Mouse (Mus musculus) layer of hippocampus, adult 18-20 months (tissue): ENCODE data around the gene Sh3glb2. TPM values are rescaled to one million over a fixed set of nuclear protein-coding genes. Genes with fewer than 3 reads are reported as not detected.
A peak's percentile ranks its signal among the peaks of the same experiment; 100 is the strongest.

Source experiments
- DNase-seq, 2 experiments: peaks; one replicate each; pipeline ENCODE4 v3.0.0; 2022; ENCODE audit warnings: low spot score in 2 of 2
- microRNA-seq, 2 experiments: library from miRNA; unstranded; fragments of <30 nt; microRNA quantifications; one replicate each; pipeline ENCODE4 v1.2.0; 2021
- total RNA-seq, 2 experiments: library from RNA; stranded (reverse); gene quantifications; 2 replicates each; pipeline ENCODE4 v1.2.3; 2021

Gene Sh3glb2
- total RNA-seq, 2 experiments from 2014 or later = 274 to 286 TPM

GRCm38 (mm10) chr2:30342061-30342460 lies 17.1 kb downstream of the Sh3glb2 start:
- DNase-seq = no peak

DNA sequence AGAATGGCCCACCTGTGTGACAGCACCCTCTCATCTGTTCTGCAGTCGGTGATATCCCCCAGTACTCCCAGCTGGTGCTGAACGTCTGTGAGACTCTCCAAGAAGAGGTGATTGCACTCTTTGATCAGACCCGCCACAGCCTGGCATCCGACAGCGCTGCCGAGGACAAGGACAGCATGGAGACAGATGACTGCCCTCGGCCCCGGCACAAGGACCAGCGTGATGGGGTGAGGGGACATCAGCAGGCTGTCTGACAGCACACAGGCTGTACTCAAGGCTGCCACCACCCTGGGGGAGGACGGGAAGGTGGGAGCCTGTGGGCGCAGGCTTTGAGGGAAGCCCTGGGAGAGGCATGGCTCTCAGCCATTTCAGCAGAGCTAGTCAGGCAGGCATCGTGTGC lies 22.0 kb downstream of the Sh3glb2 start:
- DNase-seq = no peak

DNA sequence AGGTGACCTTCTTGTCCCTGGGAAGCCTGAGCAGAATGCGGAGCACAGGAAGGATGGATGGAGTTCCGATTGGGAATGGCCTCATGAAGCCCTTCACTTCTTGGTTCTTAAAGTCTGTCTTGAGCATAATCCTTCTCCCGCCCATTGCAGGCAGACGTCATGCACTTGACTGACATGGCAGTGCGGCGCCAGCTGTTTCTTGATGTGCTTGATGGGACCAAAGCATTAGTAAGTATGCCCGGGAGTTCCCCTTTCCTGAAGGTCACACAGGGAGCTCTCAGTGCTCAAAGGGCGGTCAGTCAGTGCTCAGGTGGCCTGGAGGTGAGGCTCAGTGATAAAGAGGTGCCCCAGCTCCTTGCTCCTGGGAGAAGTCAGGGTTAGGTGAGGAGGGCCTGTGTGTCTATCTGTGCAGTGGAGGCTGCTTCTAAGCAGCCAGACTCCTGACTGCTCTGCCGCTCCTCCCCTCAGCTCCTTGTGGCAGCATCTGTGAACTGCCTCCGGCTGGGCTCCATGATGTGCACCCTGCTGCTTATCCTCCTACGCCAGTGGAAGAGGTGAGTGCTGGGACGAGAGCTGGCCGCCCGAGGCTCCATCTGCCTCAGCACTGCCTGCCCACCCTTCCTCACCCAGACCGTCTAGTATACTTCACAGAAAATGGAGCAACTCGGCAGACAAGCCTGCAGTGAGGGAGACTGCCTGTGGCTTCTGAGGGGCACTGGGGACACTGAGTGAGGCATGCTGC lies 22.8 kb downstream of the Sh3glb2 start:
- DNase-seq = no peak

GRCm38 (mm10) chr2:30335324-30335723 lies 23.8 kb downstream of the Sh3glb2 start:
- DNase-seq = no peak

DNA sequence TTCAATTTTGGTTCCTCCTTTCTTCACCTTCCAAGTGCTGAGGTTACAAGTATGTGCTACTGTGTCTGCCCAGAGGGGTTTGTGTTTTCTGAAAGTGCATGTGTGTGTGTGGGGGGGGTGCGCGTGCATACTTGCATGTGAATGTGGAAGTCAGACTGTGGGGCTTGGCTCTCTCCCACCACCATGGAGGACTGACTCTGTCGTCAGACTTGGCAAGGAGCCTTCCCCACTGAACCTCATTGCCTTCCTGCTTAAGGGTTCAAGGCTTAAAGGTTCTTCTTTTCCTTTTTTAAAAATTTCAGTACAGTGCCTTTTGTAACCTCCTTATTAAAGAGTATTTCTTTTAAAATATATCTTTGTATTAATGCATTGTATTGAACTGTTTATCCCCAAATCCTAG lies 30.3 kb downstream of the Sh3glb2 start:
- no peak for DNase-seq

- DNase-seq = no peak
These were observed 31.9 kb downstream of the Sh3glb2 start for GRCm38 (mm10) chr2:30327276-30327675.

DNA sequence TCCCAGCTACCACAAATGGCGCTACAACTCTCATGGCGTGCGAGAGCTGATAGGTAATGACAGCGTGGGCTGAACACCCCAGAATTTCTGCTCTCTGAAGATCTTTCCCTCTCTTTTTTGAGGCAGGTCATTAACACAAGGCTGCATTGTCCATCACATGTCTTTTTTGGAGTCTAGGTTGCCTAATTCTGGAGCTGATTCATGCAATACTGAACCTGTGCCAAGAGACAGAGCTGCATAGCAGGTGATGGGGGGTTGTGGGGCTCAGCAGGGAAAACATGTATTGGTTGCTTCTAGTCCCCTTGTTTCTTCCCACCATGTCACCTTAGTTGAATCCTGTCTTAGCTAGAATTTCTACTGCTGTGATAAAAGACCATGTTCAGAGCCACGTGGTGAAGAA lies 33.8 kb downstream of the Sh3glb2 start:
- no peak for DNase-seq

GRCm38 (mm10) chr2:30323111-30323510 lies 36.0 kb downstream of the Sh3glb2 start:
- no peak for DNase-seq

GRCm38 (mm10) chr2:30319260-30319659 lies 39.9 kb downstream of the Sh3glb2 start:
- no peak for DNase-seq

DNA sequence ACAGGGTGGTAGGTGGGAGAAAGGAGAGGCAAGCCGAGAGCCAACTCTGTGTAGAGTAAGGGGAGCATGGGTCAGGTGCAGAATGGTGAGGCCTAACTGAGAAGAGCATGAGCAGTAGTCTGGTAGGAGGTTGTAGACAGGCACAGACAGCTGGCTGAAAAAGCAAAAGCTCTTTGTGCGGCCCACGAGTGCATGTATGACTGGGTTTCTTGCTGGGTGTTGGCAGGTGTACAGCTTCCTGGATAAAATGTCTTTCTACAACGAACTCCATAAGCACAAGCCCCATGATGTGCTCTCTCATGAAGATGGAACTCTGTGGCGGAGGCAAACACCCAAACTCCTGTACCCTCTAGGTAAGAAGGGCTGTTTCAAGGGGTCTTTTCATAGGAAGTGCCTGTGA lies 42.2 kb downstream of the Sh3glb2 start:
- peak; percentile 46 to 65 for DNase-seq

DNA sequence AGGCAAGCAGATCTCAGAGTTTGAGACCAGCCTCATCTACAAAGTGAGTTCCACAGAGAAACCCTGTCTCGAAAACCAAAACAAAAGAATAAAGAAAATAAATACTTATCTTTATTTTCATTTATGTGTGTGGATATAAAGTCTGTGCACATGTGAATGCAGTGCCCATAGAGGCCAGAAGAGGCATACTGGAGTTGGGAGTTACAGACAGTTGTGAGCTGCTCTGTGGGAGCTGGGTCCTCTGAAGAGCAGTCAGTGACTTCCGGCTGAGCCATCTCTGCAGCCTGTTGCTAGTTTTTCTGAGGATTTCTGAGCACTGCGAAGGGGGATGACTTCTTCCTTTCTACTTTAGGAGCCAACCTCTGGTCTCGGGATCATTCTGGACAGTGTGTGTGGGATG lies 43.0 kb downstream of the Sh3glb2 start:
- DNase-seq = no peak

DNA sequence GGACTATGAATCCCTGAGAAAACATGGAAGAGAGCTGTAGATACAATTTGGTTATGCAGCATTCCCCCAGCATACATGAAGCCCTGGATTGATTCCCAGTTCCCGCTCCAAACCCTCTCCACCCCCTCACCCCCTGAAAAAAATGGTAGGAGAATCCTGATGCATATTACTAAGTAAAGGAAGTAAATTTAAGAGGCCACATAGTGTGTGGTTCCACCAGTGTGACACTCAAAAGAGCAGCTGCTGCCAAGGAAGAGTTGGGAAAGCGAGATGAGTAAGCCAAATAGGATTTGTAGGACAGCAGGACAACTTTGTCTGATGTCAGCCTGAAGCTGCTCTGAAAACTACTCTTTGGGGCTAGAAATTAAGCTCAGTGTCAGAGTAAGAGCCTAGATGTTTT lies 47.7 kb downstream of the Sh3glb2 start:
- DNase-seq = no peak

GRCm38 (mm10) chr2:30309351-30309750 lies 49.8 kb downstream of the Sh3glb2 start:
- DNase-seq = no peak

DNA sequence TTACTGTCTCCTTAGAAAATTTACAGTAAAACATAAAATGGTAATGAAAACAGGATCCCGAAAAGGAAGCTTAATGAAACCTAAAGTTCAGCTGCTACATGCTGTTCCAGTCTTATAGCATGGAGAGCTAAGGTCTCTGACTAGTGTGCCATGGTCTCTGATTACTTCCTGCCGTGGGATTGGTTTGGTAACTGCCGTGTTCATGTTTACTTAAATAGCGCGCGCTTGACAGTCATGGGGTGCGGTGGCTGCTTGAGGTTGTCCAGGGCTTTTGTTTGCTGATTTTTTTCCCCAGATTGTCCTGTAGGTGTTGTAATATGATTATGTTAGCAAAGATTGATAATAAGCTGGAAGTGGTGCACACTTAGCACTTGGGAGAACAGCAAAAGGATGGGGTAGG lies 53.0 kb downstream of the Sh3glb2 start:
- no peak for DNase-seq

DNA sequence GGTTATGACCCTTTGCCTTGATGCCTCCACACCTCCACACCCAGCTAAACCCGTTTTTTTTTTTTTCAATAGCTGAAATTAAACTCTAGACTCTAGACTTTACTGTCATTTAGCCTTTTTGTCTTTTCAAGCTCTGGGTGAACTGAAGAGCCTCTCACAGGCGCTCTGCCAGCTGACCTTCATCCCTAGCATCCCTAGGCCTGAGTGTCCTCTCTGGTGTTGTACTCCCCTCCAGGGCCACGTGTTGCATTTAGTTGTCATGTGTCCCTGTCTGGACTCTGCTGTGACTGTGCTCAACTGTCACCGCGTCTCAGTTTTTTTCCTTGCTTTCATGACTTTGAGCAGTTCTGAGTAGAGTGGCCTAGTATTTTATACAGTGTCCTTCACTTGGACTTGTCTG lies 59.2 kb downstream of the Sh3glb2 start:
- no peak for DNase-seq

DNA sequence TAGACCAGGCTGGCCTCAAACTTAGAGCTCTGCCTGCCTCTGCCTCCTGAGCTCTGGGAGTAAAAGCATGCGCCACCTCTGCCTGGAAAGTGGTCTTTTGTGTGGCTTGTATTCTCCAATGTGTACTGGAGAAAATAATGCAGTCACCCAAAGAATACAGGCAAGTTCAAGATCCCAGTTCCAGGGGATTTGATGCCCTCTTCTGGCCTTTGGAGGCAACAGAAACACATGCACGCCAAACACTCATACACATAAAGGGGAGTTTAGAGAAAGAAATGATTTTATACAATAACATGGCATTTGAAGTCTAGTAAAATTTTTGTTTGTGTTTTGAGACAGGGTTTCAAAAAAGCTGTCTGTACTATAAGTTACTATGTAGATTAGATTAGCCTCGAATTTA lies 59.6 kb downstream of the Sh3glb2 start:
- no peak for DNase-seq

Small RNA genes lying within 50 kb of the gene (microRNA-seq; reads per million reads assigned to microRNA genes)
- gene Gm47292 = 0 reads per million in 2 experiments

Other genes starting within 250 kb of the Sh3glb2 start
- gene Zer1, start 234.8 kb downstream of the Sh3glb2 start, total RNA-seq = 100 to 1,000 TPM; 187 to 193 TPM
- 10 to 100 TPM; 51.1 to 54.7 TPM for gene Tbc1d13, start 225.6 kb downstream of the Sh3glb2 start, total RNA-seq
- 10 to 100 TPM; 20.7 to 24.9 TPM for gene Endog, start 187.8 kb downstream of the Sh3glb2 start, total RNA-seq
- 10 to 100 TPM; 34.2 to 34.6 TPM for gene Spout1, start 180.9 kb downstream of the Sh3glb2 start, total RNA-seq
- gene Kyat1, start 153.5 kb downstream of the Sh3glb2 start, total RNA-seq = 10 to 100 TPM; 15.2 to 16.1 TPM
- 10 to 100 TPM; 61.5 to 62.8 TPM for gene Lrrc8a, start 121.6 kb downstream of the Sh3glb2 start, total RNA-seq
- 1 to 10 TPM; 8.4 to 9.5 TPM for gene Gm28035, start 118.8 kb downstream of the Sh3glb2 start, total RNA-seq
- 10 to 100 TPM; 17.7 to 20.1 TPM for gene Phyhd1, start 93.1 kb downstream of the Sh3glb2 start, total RNA-seq
- not detected for gene Gm28038, start 78.3 kb downstream of the Sh3glb2 start, total RNA-seq
- 10 to 100 TPM; 19.8 to 22.3 TPM for gene Dolk, start 73.0 kb downstream of the Sh3glb2 start, total RNA-seq
- 10 to 100 TPM; 19.5 to 21.9 TPM for gene Nup188, start 72.9 kb downstream of the Sh3glb2 start, total RNA-seq
- gene Miga2, start 4.9 kb upstream of the Sh3glb2 start, total RNA-seq = 100 to 1,000 TPM; 105 to 111 TPM
- 10 to 100 TPM; 21.9 to 26.3 TPM for gene Dolpp1, start 32.9 kb upstream of the Sh3glb2 start, total RNA-seq
- 10 to 100 TPM; 45.9 to 55.6 TPM for gene Crat, start 56.5 kb upstream of the Sh3glb2 start, total RNA-seq
- 100 to 1,000 TPM; 170 to 176 TPM for gene Ptpa, start 56.7 kb upstream of the Sh3glb2 start, total RNA-seq
- gene Ier5l, start 114.9 kb upstream of the Sh3glb2 start, total RNA-seq = 10 to 100 TPM; 15.2 to 18.0 TPM
- gene Cstad, start 235.7 kb upstream of the Sh3glb2 start, total RNA-seq = 1 to 10 TPM; 4.5 to 5.3 TPM